Mouse (Mus musculus): ENCODE data around the gene Sbsn. TPM values are rescaled to one million over a fixed set of nuclear protein-coding genes. Genes with fewer than 3 reads are reported as not detected.

Sbsn gene
- 1.5 TPM for polyA plus RNA-seq (2017; shearing (Covaris generic))

DNA sequence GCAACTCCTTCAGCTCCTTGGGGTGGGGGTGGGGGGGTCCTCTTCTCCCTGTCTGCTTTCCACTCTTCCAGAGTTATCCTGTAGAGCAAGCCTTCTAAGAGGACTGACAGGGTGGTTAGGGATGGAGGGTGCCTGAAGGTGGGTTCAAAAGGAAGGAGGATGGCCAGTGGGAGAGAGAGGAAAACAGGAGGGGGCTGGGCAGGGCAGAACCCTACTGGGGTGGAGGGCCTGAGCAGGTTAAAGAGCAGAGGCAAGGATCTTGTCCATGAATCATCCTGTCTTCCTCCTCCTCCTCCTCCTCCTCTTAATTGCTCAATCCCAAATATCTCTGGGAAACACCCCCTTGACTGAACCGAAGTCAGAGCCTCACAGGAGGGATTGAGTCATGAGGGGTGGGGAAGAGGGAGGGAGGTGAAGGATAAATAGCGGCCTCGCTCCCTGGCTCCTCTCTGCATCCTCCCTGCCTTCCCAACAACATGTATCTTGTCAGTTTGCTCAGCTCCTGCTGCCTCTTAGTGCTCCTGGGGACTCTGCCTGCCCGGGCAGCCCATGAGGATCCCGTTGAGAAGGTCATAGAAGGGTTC is at the start of gene Sbsn:
Sbsn (plus strand) TSS at position 386 of the 584 bp plus-strand sequence.

DNA sequence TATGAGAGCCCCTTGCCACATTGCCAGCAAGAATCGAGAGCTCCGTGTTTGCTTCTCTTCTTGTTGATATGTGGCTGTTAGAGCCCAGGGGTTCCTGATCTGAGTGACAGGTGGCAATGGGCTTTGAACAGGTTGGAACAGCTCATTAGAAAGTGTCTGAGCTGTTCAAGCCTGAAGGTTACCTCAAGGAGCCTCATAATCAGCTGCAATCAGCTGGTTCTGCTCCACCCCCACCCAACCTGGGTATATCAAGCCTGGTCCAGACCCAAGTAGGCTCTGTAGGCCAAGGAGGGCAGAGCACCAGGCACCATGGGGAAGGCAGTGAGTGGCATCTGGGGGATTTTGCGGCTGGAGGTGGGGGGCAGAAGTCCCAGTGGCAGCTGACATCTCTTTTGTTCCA is 39.3 kb upstream of the Sbsn start, which contains the start of gene Atp4a:
Atp4a (plus strand) TSS at position 268 of the 400 bp plus-strand sequence.

DNA sequence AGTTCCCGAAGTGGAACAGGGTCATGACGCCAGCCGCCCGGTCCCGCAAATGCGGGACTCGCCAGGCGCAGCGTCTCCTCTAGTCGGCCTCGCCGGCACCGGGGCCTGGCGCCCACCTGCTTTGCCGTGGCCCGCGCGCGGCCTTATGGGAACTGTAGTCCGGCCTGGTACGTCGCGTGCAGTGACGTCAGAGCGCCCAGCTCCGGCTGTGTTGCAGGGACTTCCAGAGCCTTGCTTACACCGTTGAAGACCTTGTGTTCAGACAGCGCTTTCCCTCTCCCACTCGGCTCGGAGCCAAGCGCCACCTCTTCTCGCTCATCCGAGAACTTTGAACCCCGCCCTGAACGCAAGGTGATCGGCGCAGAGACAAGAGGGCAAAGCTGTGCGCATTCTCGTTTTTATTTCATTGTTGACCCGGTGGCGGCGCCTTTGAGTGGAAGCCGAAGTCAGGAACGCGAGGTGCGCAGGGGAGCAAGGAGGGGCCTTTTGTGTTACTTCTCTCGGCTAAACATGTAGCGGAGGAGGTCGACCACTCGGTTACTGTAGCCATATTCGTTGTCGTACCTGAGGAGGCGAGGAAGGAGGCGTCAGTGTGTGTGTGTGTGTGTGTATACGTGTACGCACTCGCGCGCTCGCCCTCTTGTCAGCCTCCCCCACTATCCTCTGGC is 21.7 kb upstream of the Sbsn start, which contains the start of gene Tmem147:
Tmem147 (minus strand) TSS at position 145 of the 668 bp plus-strand sequence.

DNA sequence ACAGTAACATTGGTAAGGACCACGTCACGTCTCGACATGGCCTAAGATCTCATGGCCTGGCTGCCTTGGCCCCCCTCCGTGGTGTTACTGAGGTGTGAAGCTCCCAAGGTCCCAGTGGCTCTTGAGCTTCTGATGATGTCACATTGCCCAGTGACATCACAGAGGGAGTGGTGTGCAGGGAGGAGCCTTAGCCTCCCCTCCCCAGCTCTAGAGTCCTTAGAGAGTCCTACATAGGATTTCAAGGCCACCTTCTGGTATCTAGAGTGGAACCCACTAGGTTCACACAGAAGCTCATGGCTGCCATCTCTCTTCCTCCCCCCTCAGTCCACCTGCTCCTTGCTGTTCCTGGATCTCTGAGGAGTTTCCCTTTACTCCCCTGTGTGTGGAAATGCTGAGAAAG is 7.7 kb upstream of the Sbsn start, which contains the start of gene Gapdhs:
Gapdhs (minus strand) TSS at position 65 of the 400 bp plus-strand sequence.

DNA sequence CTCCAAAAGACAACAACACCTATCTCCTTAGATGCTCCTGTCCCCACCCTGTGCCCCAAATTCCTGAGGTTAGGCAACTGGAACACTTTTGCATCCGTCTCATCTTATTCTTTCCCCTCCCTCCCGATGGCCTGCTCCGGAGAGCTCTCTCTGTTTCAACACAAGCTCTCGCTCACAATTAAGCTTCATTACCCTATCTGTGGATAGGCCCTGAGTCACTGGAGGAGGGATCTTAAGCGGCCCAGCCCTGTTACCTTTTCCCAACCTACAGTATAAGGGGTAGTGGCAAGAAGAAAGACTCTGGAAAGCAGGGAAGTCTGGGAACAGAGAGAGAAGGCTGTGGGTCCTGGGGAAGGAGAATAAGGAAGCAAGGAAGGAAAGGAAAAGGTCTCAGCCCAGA is 12.2 kb downstream of the Sbsn start, which contains the start of gene Dmkn:
Dmkn (plus strand) TSS at position 301 of the 400 bp plus-strand sequence.

DNA sequence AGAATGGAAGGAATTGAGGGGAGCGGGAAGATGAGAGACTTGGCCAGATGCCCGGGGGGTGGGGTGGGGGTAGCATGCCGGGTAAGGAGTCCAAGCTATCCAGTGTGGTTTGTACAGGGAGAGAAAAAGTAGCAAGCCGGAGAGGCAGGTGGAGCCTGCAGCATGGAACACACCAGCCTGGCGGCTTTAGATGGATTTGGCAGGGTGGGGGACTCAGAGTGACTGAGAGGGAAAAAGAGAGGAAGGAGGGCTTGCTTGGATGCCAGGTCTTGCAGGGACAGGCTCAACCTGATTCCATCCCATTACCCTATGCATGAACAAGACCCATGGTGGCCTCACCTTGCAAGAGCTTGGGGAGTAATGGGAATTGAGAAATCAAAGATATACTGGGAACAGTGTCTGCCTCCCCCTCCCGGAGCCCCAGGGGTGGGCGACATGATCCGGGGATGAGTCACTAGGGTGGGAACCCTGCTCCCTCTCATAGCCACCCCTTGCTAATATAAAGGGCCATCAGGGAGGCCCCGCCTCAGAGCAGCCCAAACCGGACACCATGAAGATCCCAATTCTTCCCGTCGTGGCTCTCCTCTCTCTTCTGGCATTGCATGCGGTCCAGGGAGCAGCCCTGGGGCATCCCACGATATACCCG is 36.2 kb downstream of the Sbsn start, which contains the start of gene Krtdap:
Krtdap (plus strand) TSS at position 520 of the 646 bp plus-strand sequence.

Other genes with a start within 250 kb of the Sbsn start
- gene Arhgap33, start 216.4 kb upstream of the Sbsn start, polyA plus RNA-seq (2017; shearing (Covaris generic)) = 1.1 TPM
- gene Hspb6, start 199.3 kb upstream of the Sbsn start, polyA plus RNA-seq (2017; shearing (Covaris generic)) = 3.2 TPM
- gene Proser3, start 199.2 kb upstream of the Sbsn start, polyA plus RNA-seq (2017; shearing (Covaris generic)) = 10.4 TPM
- 108 TPM for gene Lin37, start 191.6 kb upstream of the Sbsn start, polyA plus RNA-seq (2017; shearing (Covaris generic))
- 42.0 TPM for gene U2af1l4, start 188.2 kb upstream of the Sbsn start, polyA plus RNA-seq (2017; shearing (Covaris generic))
- gene Gm49396, start 188.1 kb upstream of the Sbsn start, polyA plus RNA-seq (2017; shearing (Covaris generic)) = 105 TPM
- gene Psenen, start 187.8 kb upstream of the Sbsn start, polyA plus RNA-seq (2017; shearing (Covaris generic)) = 242 TPM
- 243 TPM for gene Igflr1, start 186.0 kb upstream of the Sbsn start, polyA plus RNA-seq (2017; shearing (Covaris generic))
- gene Kmt2b, start 162.7 kb upstream of the Sbsn start, polyA plus RNA-seq (2017; shearing (Covaris generic)) = 12.2 TPM
- gene Zbtb32, start 152.6 kb upstream of the Sbsn start, polyA plus RNA-seq (2017; shearing (Covaris generic)) = 17.6 TPM
- 0.45 TPM for gene Upk1a, start 138.6 kb upstream of the Sbsn start, polyA plus RNA-seq (2017; shearing (Covaris generic))
- gene Cox6b1, start 125.3 kb upstream of the Sbsn start, polyA plus RNA-seq (2017; shearing (Covaris generic)) = 808 TPM
- not detected for gene Etv2, start 115.6 kb upstream of the Sbsn start, polyA plus RNA-seq (2017; shearing (Covaris generic))
- gene Rbm42, start 101.2 kb upstream of the Sbsn start, polyA plus RNA-seq (2017; shearing (Covaris generic)) = 206 TPM
- 31.3 TPM for gene Haus5, start 86.5 kb upstream of the Sbsn start, polyA plus RNA-seq (2017; shearing (Covaris generic))
- gene Pmis2, start 79.9 kb upstream of the Sbsn start, polyA plus RNA-seq (2017; shearing (Covaris generic)) = not detected
- not detected for gene 2200002J24Rik, start 52.5 kb upstream of the Sbsn start, polyA plus RNA-seq (2017; shearing (Covaris generic))
- gene Atp4a, start 39.3 kb upstream of the Sbsn start, polyA plus RNA-seq (2017; shearing (Covaris generic)) = not detected
- 109 TPM for gene Tmem147, start 21.9 kb upstream of the Sbsn start, polyA plus RNA-seq (2017; shearing (Covaris generic))
- 0.32 TPM for gene Gapdhs, start 7.8 kb upstream of the Sbsn start, polyA plus RNA-seq (2017; shearing (Covaris generic))
- gene Dmkn, start 12.3 kb downstream of the Sbsn start, polyA plus RNA-seq (2017; shearing (Covaris generic)) = not detected
- gene Krtdap, start 36.4 kb downstream of the Sbsn start, polyA plus RNA-seq (2017; shearing (Covaris generic)) = not detected
- gene Ffar2, start 72.3 kb downstream of the Sbsn start, polyA plus RNA-seq (2017; shearing (Covaris generic)) = not detected
- gene Ffar3, start 104.7 kb downstream of the Sbsn start, polyA plus RNA-seq (2017; shearing (Covaris generic)) = not detected
- not detected for gene Ffar1, start 110.1 kb downstream of the Sbsn start, polyA plus RNA-seq (2017; shearing (Covaris generic))
- 16.4 TPM for gene Cd22, start 128.9 kb downstream of the Sbsn start, polyA plus RNA-seq (2017; shearing (Covaris generic))
- not detected for gene Mag, start 163.4 kb downstream of the Sbsn start, polyA plus RNA-seq (2017; shearing (Covaris generic))
- not detected for gene Hamp2, start 173.2 kb downstream of the Sbsn start, polyA plus RNA-seq (2017; shearing (Covaris generic))
- gene Hamp, start 192.6 kb downstream of the Sbsn start, polyA plus RNA-seq (2017; shearing (Covaris generic)) = not detected
- 7.3 TPM for gene Usf2, start 205.3 kb downstream of the Sbsn start, polyA plus RNA-seq (2017; shearing (Covaris generic))
- gene Lsr, start 222.0 kb downstream of the Sbsn start, polyA plus RNA-seq (2017; shearing (Covaris generic)) = 4.5 TPM
- 1.1 TPM for gene Fam187b, start 222.3 kb downstream of the Sbsn start, polyA plus RNA-seq (2017; shearing (Covaris generic))

All from activated CD4-positive, CD25-positive, alpha-beta regulatory T cell, adult 9 weeks (primary cell).